Mouse (Mus musculus) forebrain, embryonic 11.5 days (tissue): ENCODE results near the gene C730034F03Rik. TPM values are rescaled to one million over a fixed set of nuclear protein-coding genes. Genes with fewer than 3 reads are reported as not detected.

Experiments used
- polyA plus RNA-seq: library from polyadenylated mRNA; unstranded; fragments of >200 nt; fragmentation: Nextera tagmentation; extraction: Ambion mirVana; gene quantifications from 2 replicates; pipeline ENCODE4 v1.2.1, GENCODE M21; 2014

C730034F03Rik gene
- polyA plus RNA-seq, 1 experiment from 2014 or later: 6.0 TPM

Other genes with a start within 250 kb of the C730034F03Rik start
- 162 and 176 TPM in 2 replicates for gene Plxnb2, start 248.8 kb upstream of the C730034F03Rik start, polyA plus RNA-seq
- gene Dennd6b, start 233.1 kb upstream of the C730034F03Rik start, polyA plus RNA-seq: 26.7 and 27.5 TPM in 2 replicates
- 45.1 and 49.2 TPM in 2 replicates for gene Ppp6r2, start 218.0 kb upstream of the C730034F03Rik start, polyA plus RNA-seq
- gene Sbf1, start 114.3 kb upstream of the C730034F03Rik start, polyA plus RNA-seq: 76.5 and 87.8 TPM in 2 replicates
- gene Adm2, start 106.9 kb upstream of the C730034F03Rik start, polyA plus RNA-seq: 0.15 TPM in 1 of 2 replicates, not detected in the other
- gene Miox, start 95.2 kb upstream of the C730034F03Rik start, polyA plus RNA-seq: not detected in 2 replicates
- gene Lmf2, start 73.9 kb upstream of the C730034F03Rik start, polyA plus RNA-seq: 43.7 and 47.3 TPM in 2 replicates
- 191 and 203 TPM in 2 replicates for gene Ncaph2, start 73.9 kb upstream of the C730034F03Rik start, polyA plus RNA-seq
- gene Sco2, start 55.7 kb upstream of the C730034F03Rik start, polyA plus RNA-seq: 5.1 and 5.7 TPM in 2 replicates
- gene Tymp, start 52.5 kb upstream of the C730034F03Rik start, polyA plus RNA-seq: 0.80 and 1.3 TPM in 2 replicates
- gene Odf3b, start 50.3 kb upstream of the C730034F03Rik start, polyA plus RNA-seq: 0.37 and 1.2 TPM in 2 replicates
- gene Klhdc7b, start 44.7 kb upstream of the C730034F03Rik start, polyA plus RNA-seq: not detected in 2 replicates
- not detected in 2 replicates for gene Syce3, start 19.1 kb upstream of the C730034F03Rik start, polyA plus RNA-seq
- 0.84 TPM in 1 of 2 replicates, not detected in the other for gene Cpt1b, start 3.7 kb upstream of the C730034F03Rik start, polyA plus RNA-seq
- 0.40 TPM in 1 of 2 replicates, not detected in the other for gene Gm44502, start 107 bp downstream of the C730034F03Rik start, polyA plus RNA-seq
- 54.5 and 56.0 TPM in 2 replicates for gene Chkb, start 319 bp downstream of the C730034F03Rik start, polyA plus RNA-seq
- gene Mapk8ip2, start 24.3 kb downstream of the C730034F03Rik start, polyA plus RNA-seq: 26.0 and 27.4 TPM in 2 replicates
- 9.9 and 10.6 TPM in 2 replicates for gene Arsa, start 47.8 kb downstream of the C730034F03Rik start, polyA plus RNA-seq
- 3.8 and 4.9 TPM in 2 replicates for gene Shank3, start 70.0 kb downstream of the C730034F03Rik start, polyA plus RNA-seq
- gene Acr, start 138.7 kb downstream of the C730034F03Rik start, polyA plus RNA-seq: 0.65 and 0.84 TPM in 2 replicates
- gene Rabl2, start 162.3 kb downstream of the C730034F03Rik start, polyA plus RNA-seq: 76.4 and 76.7 TPM in 2 replicates